Mouse (Mus musculus): ENCODE data around the gene Slc44a3. TPM values are rescaled to one million over a fixed set of nuclear protein-coding genes. Genes with fewer than 3 reads are reported as not detected.

Slc44a3 gene
- total RNA-seq (2023) = not detected

GRCm38 (mm10) chr3:121532176-121532575 lies at the start of gene Slc44a3:
Slc44a3 (minus strand) TSS chr3:121532404.

GRCm38 (mm10) chr3:121425861-121426620 lies 106.2 kb downstream of the Slc44a3 start, which contains the start of gene Cnn3:
Cnn3 (plus strand) TSS chr3:121426497.

Other genes starting within 250 kb of the Slc44a3 start
- gene Tmem56, start 249.3 kb downstream of the Slc44a3 start, total RNA-seq (2023) = not detected
- gene Alg14, start 240.6 kb downstream of the Slc44a3 start, total RNA-seq (2023) = 10 to 100 TPM; 15.1 to 16.3 TPM
- 100 to 1,000 TPM; 149 to 158 TPM for gene Cnn3, start 105.9 kb downstream of the Slc44a3 start, total RNA-seq (2023)
- not detected for gene 4930432M17Rik, start 138.4 kb upstream of the Slc44a3 start, total RNA-seq (2023)
- gene F3, start 191.1 kb upstream of the Slc44a3 start, total RNA-seq (2023) = not detected

Data from B cell, adult 67 days (primary cell).